19 mouse cellular contexts compared by ENCODE assay signal in the genomic region with DNA sequence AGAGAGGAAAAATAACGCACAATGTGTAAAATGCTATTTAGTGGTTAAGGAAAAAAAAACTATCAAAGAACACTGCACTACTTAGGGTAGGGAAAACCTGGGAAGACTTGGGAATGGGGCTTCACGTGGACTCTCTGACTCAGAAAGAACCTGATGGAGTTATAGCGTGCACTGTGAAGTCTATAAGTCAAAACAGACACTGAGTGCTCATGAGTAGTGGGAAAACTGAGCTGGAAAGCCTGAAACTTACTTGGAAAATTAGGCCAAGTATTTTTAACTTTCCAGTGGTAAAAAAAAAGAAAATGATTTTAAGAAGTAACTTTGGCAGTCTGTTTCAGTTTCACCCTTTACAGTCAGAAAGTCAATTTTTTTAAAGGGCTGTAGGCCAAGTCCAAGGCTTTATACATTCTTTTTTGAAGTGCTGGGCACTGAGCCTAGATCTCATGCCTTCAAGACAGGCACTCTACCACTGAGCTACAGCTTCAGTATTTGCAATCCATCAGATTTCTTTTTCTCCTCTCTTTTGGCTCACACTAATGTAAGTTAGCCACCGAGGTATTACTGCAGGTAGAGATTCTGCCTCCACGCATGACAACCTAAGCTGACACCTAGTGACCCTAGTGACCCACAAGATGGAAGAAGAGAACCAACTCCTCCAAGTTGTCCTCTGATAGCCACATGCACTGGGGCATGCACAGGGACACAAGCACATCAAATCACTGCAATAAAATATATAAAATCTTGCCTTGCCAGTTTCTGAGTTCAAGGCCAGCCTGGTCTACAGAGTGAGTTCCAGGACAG. TPM values are rescaled to one million over a fixed set of nuclear protein-coding genes. Genes with fewer than 3 reads are reported as not detected.
A peak's percentile ranks its signal among the peaks of the same experiment; 100 is the strongest.
DNase-seq lines count a peak whose midpoint lies in the region; ATAC-seq and TF ChIP-seq lines count a peak whose summit lies in the region.
"Had no signal": no experiment of that assay in that cellular context is flagged by ENCODE, and none has a peak within 500 bp of the region (broad histone marks: within the 10 kb centered on the region; RNA-seq: fewer than 3 reads in every experiment).

No protein-coding gene starts in this region.

- H3K36me3 ChIP-seq in heart, embryonic 16.5 days (ENCODE audit: control insufficient read depth, insufficient read depth) = peaks cover 6% of the 10 kb centered on the region
- no peaks in the 10 kb centered on the region for H3K36me3 ChIP-seq in heart, adult 2 months (ENCODE audit: control insufficient read depth, insufficient read depth, low read length)
- H3K36me3 ChIP-seq in limb, embryonic 14.5 days (ENCODE audit: control insufficient read depth, insufficient read depth, low read length) = peaks cover 20% of the 10 kb centered on the region
- H3K36me3 ChIP-seq in hindbrain, embryonic 14.5 days (replicated peaks; ENCODE audit: control insufficient read depth, insufficient read depth) = peaks cover 45% of the 10 kb centered on the region

- H3K4me2 ChIP-seq in heart, embryonic 16.5 days (ENCODE audit: low read depth, low read length) = no peak overlapping the region
- H3K4me2 ChIP-seq in limb, embryonic 14.5 days (replicated peaks; ENCODE audit: low read depth, low read length, severe bottlenecking) = no peak overlapping the region
- H3K4me2 ChIP-seq in hindbrain, embryonic 14.5 days (replicated peaks) = no peak overlapping the region
- H3K4me2 ChIP-seq: liver, embryonic 13.5 days had no signal

- 77% methylated on average over 5 of the region's 5 CpGs for WGBS in heart, embryonic 16.5 days
- 72% methylated on average over 5 of the region's 5 CpGs for WGBS in heart, adult 2 months
- WGBS in limb, embryonic 14.5 days = 63% methylated on average over 5 of the region's 5 CpGs
- WGBS in hindbrain, embryonic 14.5 days = 96% methylated on average over 5 of the region's 5 CpGs

- TF ChIP-seq EP300 in heart, adult 2 months (IDR thresholded peaks at IDR 0.05; ENCODE audit: insufficient read depth, low read depth, low read length) = no peak

- no peak for TF ChIP-seq CTCF in heart, adult 2 months (IDR thresholded peaks at IDR 0.05)

- intact Hi-C loops in heart, adult 2 months (cut with DNase I) = no loop called here

- ATAC-seq in heart, embryonic 16.5 days (replicated peaks; ENCODE audit: extremely low read depth, insufficient read depth, low FRiP score) = peak; percentile 28; the same call in 1 of the 2 replicates
- ATAC-seq in limb, embryonic 14.5 days (ENCODE audit: low FRiP score, low read depth) = peak; percentile 67
- no peak for ATAC-seq in hindbrain, embryonic 14.5 days (ENCODE audit: low FRiP score)
- ATAC-seq: forebrain, postnatal 0 days; hindbrain, postnatal 0 days; midbrain, embryonic 16.5 days; Patski had no signal

- no peaks in the 10 kb centered on the region for H3K9me3 ChIP-seq in heart, embryonic 16.5 days (replicated peaks; ENCODE audit: control insufficient read depth, low read length)
- H3K9me3 ChIP-seq in limb, embryonic 14.5 days (ENCODE audit: control insufficient read depth, low read length) = no peaks in the 10 kb centered on the region
- H3K9me3 ChIP-seq in hindbrain, embryonic 14.5 days (ENCODE audit: control insufficient read depth, low read length) = no peaks in the 10 kb centered on the region
- H3K9me3 ChIP-seq: liver, embryonic 13.5 days had no signal

- H3K79me2 ChIP-seq in heart, adult 2 months (replicated peaks; ENCODE audit: control insufficient read depth, insufficient read depth, low read length) = no peaks in the 10 kb centered on the region

- 0 out of 2 replicates have a peak overlapping the region, but pooled peaks have one; percentile 2 for H3K27ac ChIP-seq in heart, embryonic 16.5 days (ENCODE audit: low read length)
- no peak overlapping the region for H3K27ac ChIP-seq in heart, adult 2 months
- H3K27ac ChIP-seq in limb, embryonic 14.5 days (replicated peaks; ENCODE audit: low read depth, low read length) = peak overlapping the region; percentile 21
- H3K27ac ChIP-seq in hindbrain, embryonic 14.5 days = no peak overlapping the region
- H3K27ac ChIP-seq: hindbrain, postnatal 0 days; liver, embryonic 13.5 days had no signal

- H3K27me3 ChIP-seq in heart, embryonic 16.5 days (ENCODE audit: control insufficient read depth, insufficient read depth, low read length) = no peaks in the 10 kb centered on the region
- no peaks in the 10 kb centered on the region for H3K27me3 ChIP-seq in heart, adult 2 months (ENCODE audit: control insufficient read depth, insufficient read depth, low read length)
- no peaks in the 10 kb centered on the region for H3K27me3 ChIP-seq in limb, embryonic 14.5 days (ENCODE audit: control insufficient read depth, insufficient read depth, low read length)
- H3K27me3 ChIP-seq in hindbrain, embryonic 14.5 days (ENCODE audit: control insufficient read depth, insufficient read depth, low read length) = no peaks in the 10 kb centered on the region
- H3K27me3 ChIP-seq: liver, embryonic 13.5 days; Patski had no signal

- no peak overlapping the region for H3K9ac ChIP-seq in heart, embryonic 16.5 days (ENCODE audit: low read length)
- no peak overlapping the region for H3K9ac ChIP-seq in heart, adult 2 months (ENCODE audit: low read depth, low read length)
- no peak overlapping the region for H3K9ac ChIP-seq in limb, embryonic 14.5 days (ENCODE audit: low read depth, low read length, severe bottlenecking)
- no peak overlapping the region for H3K9ac ChIP-seq in hindbrain, embryonic 14.5 days
- H3K9ac ChIP-seq: forebrain, postnatal 0 days; liver, embryonic 13.5 days had no signal

- TF ChIP-seq POLR2A in heart, adult 2 months (IDR thresholded peaks at IDR 0.05; ENCODE audit: insufficient read depth, low read depth, low read length) = no peak
- TF ChIP-seq POLR2A in limb, embryonic 14.5 days (IDR thresholded peaks at IDR 0.05; ENCODE audit: borderline replicate concordance, extremely low read depth, insufficient read depth, insufficient read length) = no peak

- DNase-seq in adrenal gland, adult 2 months = peak; percentile 28
- no peak for DNase-seq in adrenal gland, adult 18-20 months (ENCODE audit: low spot score in 2 of 2)
- DNase-seq in heart, adult 2 months = no peak
- DNase-seq in 3T3-L1 (ENCODE audit: low read depth, low spot score) = peak; percentile 84
- DNase-seq in limb, embryonic 14.5 days (ENCODE audit: low spot score) = peak; percentile 83
- DNase-seq in hindbrain, embryonic 14.5 days (ENCODE audit: low spot score) = no peak
- no peak for DNase-seq in right cerebral cortex, postnatal 10 days (ENCODE audit: low spot score in 2 of 2)
- DNase-seq: cerebellum, adult 2 months; forebrain, postnatal 0 days; gastrocnemius, postnatal 25 days; heart, postnatal 14 days; kidney, adult 9 months; liver, embryonic 13.5 days; right cerebral cortex, postnatal 14 days had no signal

- H3K4me1 ChIP-seq in heart, embryonic 16.5 days (ENCODE audit: control insufficient read depth, insufficient read depth, low read length) = peaks cover 2% of the 10 kb centered on the region
- no peaks in the 10 kb centered on the region; the same call in 1 of the 2 replicates for H3K4me1 ChIP-seq in heart, adult 2 months (ENCODE audit: control insufficient read depth, insufficient read depth, low read length)
- H3K4me1 ChIP-seq in limb, embryonic 14.5 days (ENCODE audit: control insufficient read depth, insufficient read depth, low read length) = 0 out of 2 replicates have a peak, but pooled peaks cover 3% of the 10 kb centered on the region
- H3K4me1 ChIP-seq in hindbrain, embryonic 14.5 days (replicated peaks; ENCODE audit: control insufficient read depth, insufficient read depth, low read length) = no peaks in the 10 kb centered on the region

- H3K4me3 ChIP-seq in heart, embryonic 16.5 days (ENCODE audit: low read length) = no peak overlapping the region
- H3K4me3 ChIP-seq in heart, adult 2 months = no peak overlapping the region
- no peak overlapping the region for H3K4me3 ChIP-seq in limb, embryonic 14.5 days (replicated peaks; ENCODE audit: low read length)
- H3K4me3 ChIP-seq in hindbrain, embryonic 14.5 days (replicated peaks; ENCODE audit: low read length) = no peak overlapping the region
- H3K4me3 ChIP-seq: erythroblast, embryonic 14.5 days; liver, embryonic 13.5 days had no signal

RNA-seq across cellular contexts. Expression of a gene that starts 9.0 kb away (rescaled TPM):
- 10 to 100 TPM; 13.1 to 16.0 TPM for total RNA-seq in adrenal gland, adult 2 months (2021)
- polyA plus RNA-seq in adrenal gland, adult 2 months (2012; rRNA removed) = 0.45 and 0.57 TPM in 2 replicates
- 10 to 100 TPM; 11.1 to 12.9 TPM for total RNA-seq in adrenal gland, adult 18-20 months (2021)
- polyA plus RNA-seq in heart, embryonic 16.5 days (2015; fragmentation: Nextera tagmentation; extraction: Ambion mirVana) = 6.5 and 7.9 TPM in 2 replicates
- 10 to 100 TPM; 13.8 to 14.2 TPM for total RNA-seq in heart, adult 2 months (2021)
- polyA plus RNA-seq in heart, adult 2 months (2012; rRNA removed) = 1.8 and 3.8 TPM in 2 replicates
- polyA plus RNA-seq in limb, embryonic 14.5 days (2012; rRNA removed) = 5.2 and 5.4 TPM in 2 replicates
- 6.9 and 9.3 TPM in 2 replicates for polyA plus RNA-seq in limb, embryonic 14.5 days (2014; fragmentation: Nextera tagmentation; extraction: Ambion mirVana)
- polyA plus RNA-seq in hindbrain, embryonic 14.5 days (2014; fragmentation: Nextera tagmentation; extraction: Ambion mirVana) = 16.3 and 18.6 TPM in 2 replicates
- polyA plus RNA-seq: erythroblast, embryonic 14.5 days had no signal

RNA-seq across cellular contexts. Expression of a gene that starts 44.8 kb away (rescaled TPM):
- total RNA-seq in adrenal gland, adult 2 months (2021) = 10 to 100 TPM; 26.5 to 27.4 TPM
- polyA plus RNA-seq in adrenal gland, adult 2 months (2012; rRNA removed) = 6.9 and 11.5 TPM in 2 replicates
- 10 to 100 TPM; 24.3 to 27.5 TPM for total RNA-seq in adrenal gland, adult 18-20 months (2021)
- polyA plus RNA-seq in heart, embryonic 16.5 days (2015; fragmentation: Nextera tagmentation; extraction: Ambion mirVana) = 29.3 and 30.9 TPM in 2 replicates
- total RNA-seq in heart, adult 2 months (2021) = 10 to 100 TPM; 23.0 to 25.4 TPM
- polyA plus RNA-seq in heart, adult 2 months (2012; rRNA removed) = 13.7 and 38.3 TPM in 2 replicates
- 14.7 and 19.7 TPM in 2 replicates for polyA plus RNA-seq in limb, embryonic 14.5 days (2012; rRNA removed)
- polyA plus RNA-seq in limb, embryonic 14.5 days (2014; fragmentation: Nextera tagmentation; extraction: Ambion mirVana) = 22.6 and 23.8 TPM in 2 replicates
- 28.3 and 30.8 TPM in 2 replicates for polyA plus RNA-seq in hindbrain, embryonic 14.5 days (2014; fragmentation: Nextera tagmentation; extraction: Ambion mirVana)

RNA-seq across cellular contexts. Expression of a gene that starts 44.9 kb away (rescaled TPM):
- total RNA-seq in adrenal gland, adult 2 months (2021) = 1 to 10 TPM; 1.8 to 2.5 TPM
- polyA plus RNA-seq in adrenal gland, adult 2 months (2012; rRNA removed) = 0.19 and 0.35 TPM in 2 replicates
- 1 to 10 TPM; 1.8 to 1.9 TPM for total RNA-seq in adrenal gland, adult 18-20 months (2021)
- 21.0 and 22.9 TPM in 2 replicates for polyA plus RNA-seq in heart, embryonic 16.5 days (2015; fragmentation: Nextera tagmentation; extraction: Ambion mirVana)
- 1 to 10 TPM; 1.1 to 1.2 TPM for total RNA-seq in heart, adult 2 months (2021)
- polyA plus RNA-seq in heart, adult 2 months (2012; rRNA removed) = 0.41 and 1.0 TPM in 2 replicates
- polyA plus RNA-seq in limb, embryonic 14.5 days (2012; rRNA removed) = 13.1 and 13.3 TPM in 2 replicates
- 25.7 and 27.3 TPM in 2 replicates for polyA plus RNA-seq in limb, embryonic 14.5 days (2014; fragmentation: Nextera tagmentation; extraction: Ambion mirVana)
- polyA plus RNA-seq in hindbrain, embryonic 14.5 days (2014; fragmentation: Nextera tagmentation; extraction: Ambion mirVana) = 9.4 and 10.8 TPM in 2 replicates

RNA-seq across cellular contexts. Expression of a gene that starts 47.2 kb away (rescaled TPM):
- 1 to 10 TPM in 1 of 2 experiments, under 1 TPM in 1; 0.62 to 9.3 TPM for total RNA-seq in adrenal gland, adult 2 months (2021)
- polyA plus RNA-seq in adrenal gland, adult 2 months (2012; rRNA removed) = 0.42 and 5.0 TPM in 2 replicates
- 1 to 10 TPM in 1 of 2 experiments, under 1 TPM in 1; 0.80 to 1.7 TPM for total RNA-seq in adrenal gland, adult 18-20 months (2021)
- polyA plus RNA-seq in heart, embryonic 16.5 days (2015; fragmentation: Nextera tagmentation; extraction: Ambion mirVana) = 2.0 and 2.2 TPM in 2 replicates
- total RNA-seq in heart, adult 2 months (2021) = under 1 TPM; 0.08 to 0.32 TPM
- 0.29 and 2.3 TPM in 2 replicates for polyA plus RNA-seq in heart, adult 2 months (2012; rRNA removed)
- polyA plus RNA-seq in limb, embryonic 14.5 days (2012; rRNA removed) = 4.9 and 7.5 TPM in 2 replicates
- polyA plus RNA-seq in limb, embryonic 14.5 days (2014; fragmentation: Nextera tagmentation; extraction: Ambion mirVana) = 3.3 and 6.2 TPM in 2 replicates
- polyA plus RNA-seq in hindbrain, embryonic 14.5 days (2014; fragmentation: Nextera tagmentation; extraction: Ambion mirVana) = 2.4 and 3.3 TPM in 2 replicates

Comparison
In these comparisons a context has a peak if more than half of its experiments do, and no peak if none do; other contexts are left out.
1. DNase-seq: peak in adrenal gland, adult 2 months (single experiment), 3T3-L1 (single experiment) and limb, embryonic 14.5 days (single experiment); none in adrenal gland, adult 18-20 months (0 of 2), heart, adult 2 months (0 of 2), hindbrain, embryonic 14.5 days (single experiment) and right cerebral cortex, postnatal 10 days (0 of 2).
2. H3K27ac ChIP-seq: peak in heart, embryonic 16.5 days (single experiment) and limb, embryonic 14.5 days (single experiment); none in heart, adult 2 months (single experiment) and hindbrain, embryonic 14.5 days (single experiment).